Mouse (Mus musculus) kidney, embryonic 16.5 days (tissue): ENCODE results near the gene 1110065P20Rik. TPM values are rescaled to one million over a fixed set of nuclear protein-coding genes. Genes with fewer than 3 reads are reported as not detected.

ENCODE experiments used
- polyA plus RNA-seq: library from polyadenylated mRNA; unstranded; fragments of >200 nt; fragmentation: Nextera tagmentation; extraction: Ambion mirVana; gene quantifications from 2 replicates; pipeline ENCODE4 v1.2.1, GENCODE M21; 2015

The 1110065P20Rik gene
- polyA plus RNA-seq, 1 experiment from 2014 or later, result 43.8 TPM

Other genes starting within 250 kb of the 1110065P20Rik start
- gene 3100002H09Rik, start 240.4 kb downstream of the 1110065P20Rik start, polyA plus RNA-seq, result 0.19 TPM in 1 of 2 replicates, not detected in the other
- 0.37 and 0.40 TPM in 2 replicates for gene Pou3f1, start 194.4 kb downstream of the 1110065P20Rik start, polyA plus RNA-seq
- 65.4 and 72.5 TPM in 2 replicates for gene Utp11, start 157.6 kb downstream of the 1110065P20Rik start, polyA plus RNA-seq
- 6.6 and 8.1 TPM in 2 replicates for gene Fhl3, start 150.5 kb downstream of the 1110065P20Rik start, polyA plus RNA-seq
- gene Sf3a3, start 136.4 kb downstream of the 1110065P20Rik start, polyA plus RNA-seq, result 162 and 169 TPM in 2 replicates
- gene Inpp5b, start 109.3 kb downstream of the 1110065P20Rik start, polyA plus RNA-seq, result 34.7 and 35.0 TPM in 2 replicates
- gene Mtf1, start 49.1 kb downstream of the 1110065P20Rik start, polyA plus RNA-seq, result 13.4 and 14.0 TPM in 2 replicates
- gene Yrdc, start 517 bp downstream of the 1110065P20Rik start, polyA plus RNA-seq, result 34.8 and 37.2 TPM in 2 replicates
- gene Maneal, start 11.0 kb upstream of the 1110065P20Rik start, polyA plus RNA-seq, result 0.46 and 0.61 TPM in 2 replicates
- gene Epha10, start 29.7 kb upstream of the 1110065P20Rik start, polyA plus RNA-seq, result 0.06 and 0.12 TPM in 2 replicates
- 12.7 and 13.8 TPM in 2 replicates for gene 9930104L06Rik, start 85.9 kb upstream of the 1110065P20Rik start, polyA plus RNA-seq
- 149 and 164 TPM in 2 replicates for gene Cdca8, start 88.1 kb upstream of the 1110065P20Rik start, polyA plus RNA-seq
- gene Rspo1, start 135.2 kb upstream of the 1110065P20Rik start, polyA plus RNA-seq, result 25.1 and 31.1 TPM in 2 replicates
- gene Gnl2, start 165.4 kb upstream of the 1110065P20Rik start, polyA plus RNA-seq, result 80.7 and 82.7 TPM in 2 replicates
- gene Dnali1, start 214.5 kb upstream of the 1110065P20Rik start, polyA plus RNA-seq, result 0.11 and 0.13 TPM in 2 replicates
- 28.8 and 30.3 TPM in 2 replicates for gene Snip1, start 215.5 kb upstream of the 1110065P20Rik start, polyA plus RNA-seq
- gene Meaf6, start 233.9 kb upstream of the 1110065P20Rik start, polyA plus RNA-seq, result 54.1 and 60.2 TPM in 2 replicates